Mouse (Mus musculus) heart, embryonic 14.5 days (tissue): ENCODE measurements around the gene Alpk1. TPM values are rescaled to one million over a fixed set of nuclear protein-coding genes. Genes with fewer than 3 reads are reported as not detected.
A peak's percentile ranks its signal among the peaks of the same experiment; 100 is the strongest.
"Not testable (repeated sequence)": the region's sequence is repeated elsewhere in the genome, so short reads cannot be mapped to it uniquely, and the experiment has no call there.

ENCODE experiments used
- ATAC-seq: fragments of 200-750 bp; cut with Nextera tagmentation; 2 replicates; pipeline ENCODE4 v1.8.0; 2017; ENCODE audit warnings: low read depth, moderate TSS enrichment; ENCODE audit not compliant: insufficient number of reproducible peaks, insufficient read depth, low FRiP score
- H3K27ac ChIP-seq, 2 experiments: fragments of 200-500 bp in 1 of 2; fragments of 300-500 bp in 1 of 2; sonication (generic) in 1 of 2; replicated peaks in 1 of 2; 2 replicates each; pipeline ENCODE4 v1.5.1; 2012 to 2014; ENCODE audit warnings: low read depth in 2 of 2, low read length in 2 of 2, control low read depth in 1 of 2, mild to moderate bottlenecking in 1 of 2, mixed read lengths in 1 of 2; ENCODE audit not compliant: control insufficient read depth in 1 of 2, insufficient read depth in 1 of 2
- H3K27me3 ChIP-seq: fragments of 300-500 bp; sonication (generic); 2 replicates; pipeline ENCODE4 v1.6.1; 2014; ENCODE audit warnings: mild to moderate bottlenecking, low read length, control low read depth; ENCODE audit not compliant: control insufficient read depth, insufficient read depth
- H3K36me3 ChIP-seq: fragments of 300-500 bp; sonication (generic); 2 replicates; pipeline ENCODE4 v1.6.1; 2014; ENCODE audit warnings: mild to moderate bottlenecking, control low read depth, low read length, mixed read lengths; ENCODE audit not compliant: control insufficient read depth, insufficient read depth
- H3K4me1 ChIP-seq, 2 experiments: fragments of 200-500 bp in 1 of 2; fragments of 300-500 bp in 1 of 2; sonication (generic) in 1 of 2; 2 replicates each; pipeline ENCODE4 v1.6.1; 2012 to 2014; ENCODE audit warnings: low read length in 2 of 2, control low read depth in 1 of 2, mixed read lengths in 1 of 2; ENCODE audit not compliant: control insufficient read depth in 2 of 2, insufficient read depth in 2 of 2
- H3K4me2 ChIP-seq: fragments of 300-500 bp; sonication (generic); 2 replicates; pipeline ENCODE4 v1.6.1; 2014; ENCODE audit warnings: mild to moderate bottlenecking, low read length
- H3K4me3 ChIP-seq, 2 experiments: fragments of 200-500 bp in 1 of 2; fragments of 300-500 bp in 1 of 2; sonication (generic) in 1 of 2; 2 replicates each; pipeline ENCODE4 v1.5.1; 2012 to 2014; ENCODE audit warnings: low read length in 2 of 2, mild to moderate bottlenecking in 2 of 2, control low read depth in 1 of 2, low read depth in 1 of 2, moderate library complexity in 1 of 2; ENCODE audit not compliant: control insufficient read depth in 1 of 2, insufficient read depth in 1 of 2
- H3K9ac ChIP-seq: fragments of 300-500 bp; sonication (generic); 2 replicates; pipeline ENCODE4 v1.6.1; 2014; ENCODE audit warnings: mild to moderate bottlenecking, low read length
- H3K9me3 ChIP-seq: fragments of 300-500 bp; sonication (generic); 2 replicates; pipeline ENCODE4 v1.6.1; 2016; ENCODE audit warnings: low read length, control low read depth; ENCODE audit not compliant: control insufficient read depth
- WGBS: fragments of 180-500 bp; shearing (Covaris S2); extraction: QIAGEN DNeasy Blood & Tissue Kit; methylation state at CpG from one replicate; pipeline ENCODE4 v1.1.7; 2014; 5-methylcytosine and 5-hydroxymethylcytosine counted together
- polyA plus RNA-seq: library from polyadenylated mRNA; unstranded; fragments of >200 nt; fragmentation: Nextera tagmentation; extraction: Ambion mirVana; gene quantifications from 2 replicates; pipeline ENCODE4 v1.2.1, GENCODE M21; 2014

Gene Alpk1
- polyA plus RNA-seq, 1 experiment from 2014 or later: 2.0 TPM

DNA sequence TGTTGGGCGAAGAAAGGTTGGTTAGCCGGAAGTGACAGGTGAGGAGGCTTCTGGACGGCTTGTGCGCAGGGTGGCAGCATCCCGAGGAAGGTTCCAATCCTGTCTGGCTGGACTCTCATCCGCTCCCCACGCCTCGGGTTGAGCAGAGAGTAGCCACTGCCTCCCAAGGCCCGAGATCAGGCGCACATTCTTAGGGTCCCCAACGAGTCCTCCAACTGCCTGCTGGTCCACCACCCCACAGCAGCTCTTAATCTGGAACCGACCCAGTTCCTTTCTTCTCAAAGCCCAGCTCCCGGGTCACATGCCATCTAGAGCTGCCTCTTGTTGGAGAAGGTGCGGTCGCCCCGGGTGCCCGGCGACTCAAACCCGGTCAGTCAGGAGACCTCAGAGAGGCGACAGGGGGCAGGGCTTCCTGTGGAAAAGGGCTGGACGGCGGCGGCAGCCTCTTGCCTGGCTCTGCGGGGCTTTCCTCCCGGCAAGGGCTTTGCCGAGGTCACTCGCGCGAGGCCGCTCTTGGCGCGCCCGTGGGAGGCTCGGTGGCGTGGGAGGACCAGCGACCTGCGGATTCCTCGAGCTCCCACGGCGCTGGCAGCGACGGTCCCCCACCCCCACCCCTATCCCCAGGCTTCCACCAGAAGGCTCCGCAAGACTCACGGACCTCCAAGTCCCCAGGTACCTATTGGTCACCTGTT is 9.3 kb upstream of the Alpk1 start, which contains the start of gene Tifa:
TSS of gene Tifa (plus strand) at position 306 of the 692 bp plus-strand sequence.
- Histone ChIP-seq H3K9ac (peak within 1 kb of the TSS; percentile 70), H3K27me3 (peaks cover 15% of the 10 kb centered on the region), H3K4me3 (peak within 1 kb of the TSS; percentile 56 to 71), H3K4me2 (peak within 1 kb of the TSS; percentile 98), H3K9me3 (no peaks in the 10 kb centered on the region; the same call in 1 of the 2 replicates), H3K36me3 (no peaks in the 10 kb centered on the region), H3K4me1 (peaks cover 4 to 6% of the 10 kb centered on the region in 2 experiments; a peak in 3 of 4 replicates), H3K27ac (peak within 1 kb of the TSS in 1 of 2 experiments; percentile 24; a peak in 2 of 4 replicates)
- 1% methylated on average over 41 of the region's 44 CpGs for WGBS
- ATAC-seq: peak; percentile 31; the same call in 1 of the 2 replicates

DNA sequence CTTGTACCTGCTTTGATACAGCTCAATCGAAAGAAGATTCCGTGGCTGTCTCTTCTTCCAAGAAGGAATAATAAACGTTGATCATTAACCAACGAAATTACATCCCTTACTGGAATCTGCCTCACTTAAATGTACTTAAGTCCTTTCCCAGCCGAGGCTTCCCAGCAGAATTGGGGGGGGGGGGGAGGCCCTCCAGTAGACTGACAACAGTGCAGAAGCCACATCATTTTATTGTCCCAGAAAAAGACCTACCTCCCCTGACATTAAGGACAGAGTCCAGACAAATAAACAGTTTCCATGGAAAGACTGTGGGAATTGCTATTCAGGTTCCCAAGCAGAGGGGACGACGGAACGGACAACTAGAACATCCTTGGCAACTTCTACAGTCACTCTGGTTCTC is 8.6 kb upstream of the Alpk1 start:
- Histone ChIP-seq H3K27ac (no peak overlapping the region), H3K9ac (no peak overlapping the region), H3K4me1 (peaks cover 4 to 6% of the 10 kb centered on the region in 2 experiments; a peak in 3 of 4 replicates), H3K36me3 (no peaks in the 10 kb centered on the region), H3K27me3 (peaks cover 15% of the 10 kb centered on the region), H3K4me2 (peak overlapping the region; percentile 98), H3K9me3 (no peaks in the 10 kb centered on the region; the same call in 1 of the 2 replicates), H3K4me3 (peak overlapping the region; percentile 56 to 71)
- WGBS: 28% methylated on average over 8 of the region's 8 CpGs
- ATAC-seq: no peak

DNA sequence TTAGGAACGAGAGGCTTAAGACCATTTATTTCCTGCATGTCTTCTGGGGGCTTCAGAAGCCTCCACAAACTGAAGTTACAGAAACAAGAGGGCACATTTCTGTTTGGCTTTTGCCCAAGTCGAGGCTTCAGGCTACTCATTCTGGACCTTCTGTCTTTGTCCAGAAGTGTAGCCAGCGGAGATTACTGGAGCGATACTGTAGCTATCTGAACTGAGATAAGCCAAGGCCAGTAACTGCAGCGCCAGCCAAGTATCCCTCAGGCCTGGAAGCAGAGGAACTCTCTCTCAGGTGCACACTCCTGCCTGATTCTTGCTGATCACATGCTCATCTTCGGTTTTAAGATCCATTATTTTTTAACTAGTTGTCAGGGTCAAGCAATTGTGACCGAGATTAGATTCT is 7.7 kb upstream of the Alpk1 start:
- ATAC-seq: no peak
- 51% methylated on average over 7 of the region's 7 CpGs for WGBS
- Histone ChIP-seq H3K4me3 (no peak overlapping the region), H3K27me3 (peaks cover 15% of the 10 kb centered on the region), H3K4me2 (no peak overlapping the region), H3K36me3 (no peaks in the 10 kb centered on the region), H3K4me1 (peaks cover 4 to 6% of the 10 kb centered on the region in 2 experiments; a peak in 3 of 4 replicates), H3K9me3 (no peaks in the 10 kb centered on the region; the same call in 1 of the 2 replicates), H3K9ac (no peak overlapping the region), H3K27ac (no peak overlapping the region)

DNA sequence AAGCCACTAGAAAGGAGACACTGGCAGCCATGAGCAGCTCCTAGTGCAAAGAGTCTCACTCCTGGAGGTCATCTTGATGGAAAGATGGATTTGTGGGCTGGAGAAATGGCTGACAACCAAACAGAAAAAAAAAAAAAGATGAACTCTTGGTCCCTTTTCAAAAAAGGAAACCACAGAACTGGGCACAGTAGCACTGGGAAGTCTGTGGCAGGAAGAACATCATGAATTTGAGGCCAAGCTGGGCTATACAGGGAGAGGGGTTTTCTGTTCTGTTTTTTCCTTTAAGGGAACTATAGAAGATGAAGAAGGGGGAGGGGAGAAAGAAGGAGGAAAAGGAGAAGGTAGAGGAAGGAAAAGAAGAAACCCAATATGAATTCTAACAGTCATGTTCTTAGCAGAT is 6.7 kb upstream of the Alpk1 start:
- Histone ChIP-seq H3K4me2 (no peak overlapping the region), H3K36me3 (no peaks in the 10 kb centered on the region), H3K27me3 (peaks cover 15% of the 10 kb centered on the region), H3K27ac (no peak overlapping the region), H3K9ac (no peak overlapping the region), H3K4me1 (peaks cover 4 to 6% of the 10 kb centered on the region in 2 experiments; a peak in 3 of 4 replicates), H3K9me3 (no peaks in the 10 kb centered on the region; the same call in 1 of the 2 replicates), H3K4me3 (no peak overlapping the region)
- ATAC-seq: no peak

DNA sequence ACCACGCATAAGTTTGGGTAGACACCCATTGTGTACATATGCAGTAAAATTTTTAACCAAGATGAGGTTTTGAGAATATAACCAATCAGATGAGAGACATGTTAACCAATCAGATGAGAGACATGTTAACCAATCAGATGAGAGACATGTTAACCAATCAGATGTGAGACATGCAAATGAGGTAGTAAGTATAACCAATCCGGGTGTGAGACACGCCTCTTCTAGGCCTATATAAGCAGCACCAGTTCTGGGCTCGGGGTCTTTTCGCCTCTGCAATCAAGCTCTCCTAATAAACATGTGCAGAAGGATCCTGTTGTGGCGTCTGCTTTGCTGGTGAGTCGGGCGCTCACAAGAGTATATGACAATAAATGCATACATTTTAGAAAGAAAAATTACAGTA is 3.4 kb upstream of the Alpk1 start:
- ATAC-seq: not testable (repeated sequence)

DNA sequence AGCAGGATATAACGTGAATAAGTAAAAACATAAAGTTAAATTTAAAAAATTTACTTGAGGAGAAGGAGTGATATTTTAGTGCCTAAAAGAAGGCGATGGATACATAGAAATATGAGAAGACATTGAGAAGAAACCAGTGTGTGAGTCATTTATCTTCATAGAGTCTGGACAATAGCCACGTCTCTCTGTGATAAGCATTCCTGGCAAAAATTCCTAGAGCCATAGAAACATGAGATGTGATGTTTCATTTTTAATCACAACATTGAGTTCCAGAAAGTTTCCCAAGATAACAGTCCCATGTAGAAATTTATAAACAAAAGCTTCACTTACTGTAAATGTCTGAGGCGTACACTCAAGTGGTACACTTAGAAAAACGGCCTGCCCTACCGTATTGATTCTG is 2.6 kb upstream of the Alpk1 start:
- H3K9me3 ChIP-seq: no peaks in the 10 kb centered on the region; the same call in 1 of the 2 replicates
- no peaks in the 10 kb centered on the region for H3K36me3 ChIP-seq
- H3K9ac ChIP-seq: no peak overlapping the region
- ATAC-seq: no peak
- 67% methylated on average over 6 of the region's 6 CpGs for WGBS
- peaks cover under 1% of the 10 kb centered on the region; the same call in 1 of the 2 replicates for H3K27me3 ChIP-seq
- no peaks in the 10 kb centered on the region for H3K4me1 ChIP-seq
- H3K27ac ChIP-seq: no peak overlapping the region
- no peak overlapping the region for H3K4me3 ChIP-seq
- H3K4me2 ChIP-seq: no peak overlapping the region

More for the DNA sequence above, 3.4 kb upstream of the Alpk1 start:
- not testable (repeated sequence) for H3K4me1 ChIP-seq, H3K9ac ChIP-seq, H3K4me2 ChIP-seq, H3K36me3 ChIP-seq, H3K9me3 ChIP-seq, H3K27me3 ChIP-seq, H3K4me3 ChIP-seq, H3K27ac ChIP-seq
- WGBS: 90% methylated on average over 8 of the region's 8 CpGs

DNA sequence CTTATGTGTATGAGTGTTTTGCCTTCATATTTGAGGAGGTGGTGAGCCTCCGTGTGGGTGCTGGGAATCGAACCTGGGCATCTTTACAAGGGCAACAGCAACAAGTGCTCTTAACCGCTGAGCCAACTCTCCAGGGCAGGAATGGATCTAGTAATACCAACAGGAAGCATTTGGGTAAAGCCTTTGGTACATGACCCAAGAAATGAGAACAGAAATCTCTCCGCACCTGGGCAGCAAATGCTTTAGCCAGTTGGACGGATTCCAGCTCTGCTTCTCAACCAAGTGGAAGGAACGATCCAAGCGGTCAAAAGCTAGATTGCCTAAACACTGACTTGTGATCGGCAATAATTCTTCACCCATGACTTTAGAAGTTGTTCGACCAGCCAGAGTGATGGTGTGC is 594 bp upstream of the Alpk1 start:
- Histone ChIP-seq H3K9ac (no peak overlapping the region), H3K9me3 (no peaks in the 10 kb centered on the region; the same call in 1 of the 2 replicates), H3K27ac (no peak overlapping the region), H3K4me2 (no peak overlapping the region), H3K4me1 (no peaks in the 10 kb centered on the region), H3K27me3 (no peaks in the 10 kb centered on the region), H3K36me3 (no peaks in the 10 kb centered on the region), H3K4me3 (no peak overlapping the region)
- WGBS: 91% methylated on average over 9 of the region's 9 CpGs
- no peak for ATAC-seq
